Mouse (Mus musculus) brain, embryonic 14.5 days (tissue): ENCODE measurements around the gene Pheta1.

ENCODE experiments used
- CTCF ChIP-seq: fragments of 200-500 bp; IDR thresholded peaks from 2 replicates; pipeline ENCODE4 v1.5.1; 2012; ENCODE audit warnings: inconsistent platforms, mild to moderate bottlenecking, moderate library complexity, borderline replicate concordance; ENCODE audit not compliant: insufficient read depth, insufficient read length; ENCODE audit errors: extremely low read depth
- POLR2A ChIP-seq: fragments of 200-500 bp; IDR thresholded peaks from 2 replicates; pipeline ENCODE4 v1.6.1; 2012; ENCODE audit warnings: mild to moderate bottlenecking, inconsistent platforms, borderline replicate concordance; ENCODE audit not compliant: poor library complexity, insufficient read depth, insufficient read length, severe bottlenecking; ENCODE audit errors: extremely low read depth

DNA sequence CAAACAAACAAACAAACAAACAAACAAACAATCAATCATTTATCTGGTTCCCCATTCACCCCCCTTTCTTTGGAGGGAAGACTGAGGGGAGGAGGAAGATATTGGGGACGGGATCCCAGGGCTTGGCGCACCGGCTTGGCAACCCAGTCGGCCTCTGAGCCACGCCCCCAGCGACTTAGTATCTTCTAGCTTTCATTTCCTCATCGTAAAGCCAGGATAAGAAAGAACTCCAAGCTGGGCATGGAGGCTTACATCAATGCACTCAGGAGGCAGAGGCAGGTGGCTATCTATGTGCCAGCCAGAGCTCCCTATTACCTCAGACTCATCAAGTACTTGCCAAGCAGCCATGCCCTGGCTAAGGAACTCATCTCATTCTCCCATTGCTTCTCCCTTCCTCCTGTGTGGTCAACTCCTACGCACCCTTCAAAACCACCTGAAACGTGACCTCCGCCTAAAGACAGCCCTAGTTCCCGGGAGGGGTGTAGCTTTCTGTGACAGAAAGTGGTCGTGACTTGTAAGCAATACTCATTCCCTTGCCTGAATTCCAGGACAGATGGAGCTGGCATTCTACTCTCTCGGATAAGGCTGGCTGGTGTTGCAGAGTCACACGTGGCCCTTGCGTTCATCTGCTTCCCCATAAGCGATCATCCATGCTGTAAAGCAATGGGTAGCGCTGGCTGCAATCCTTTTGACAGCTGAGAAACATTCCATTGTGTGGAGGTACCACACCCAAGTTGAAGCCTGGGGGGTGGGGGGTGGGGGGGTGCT is 5.5 kb upstream of the Pheta1 start:
- TF ChIP-seq POLR2A: no peak
- no peak for TF ChIP-seq CTCF
